ENCODE assay signal across 15 mouse cellular contexts in genomic region chr13:45404269-45404668, GRCm38 (mm10). TPM values are rescaled to one million over a fixed set of nuclear protein-coding genes. Genes with fewer than 3 reads are reported as not detected.
DNase-seq lines count a peak whose midpoint lies in the region; ATAC-seq and TF ChIP-seq lines count a peak whose summit lies in the region.
"Had no signal": no experiment of that assay in that cellular context is flagged by ENCODE, and none has a peak within 500 bp of the region (broad histone marks: within the 10 kb centered on the region; RNA-seq: fewer than 3 reads in every experiment).

No protein-coding gene starts in this region.

- peaks cover 24% of the 10 kb centered on the region for H3K36me3 ChIP-seq in heart, embryonic 11.5 days (ENCODE audit: control insufficient read depth, insufficient read depth, low read length)
- H3K36me3 ChIP-seq in liver, embryonic 14.5 days (replicated peaks; ENCODE audit: control insufficient read depth, insufficient read depth, low read depth): peaks cover 47% of the 10 kb centered on the region
- peaks cover 3% of the 10 kb centered on the region; the same call in 1 of the 2 replicates for H3K36me3 ChIP-seq in hindbrain, embryonic 11.5 days (ENCODE audit: control insufficient read depth, insufficient read depth, low read length)
- H3K36me3 ChIP-seq in kidney, embryonic 14.5 days (ENCODE audit: control insufficient read depth, insufficient read depth, low read length): peaks cover 49% of the 10 kb centered on the region

- H3K4me3 ChIP-seq in heart, embryonic 11.5 days (ENCODE audit: low read depth, low read length): no peak overlapping the region
- peak overlapping the region; percentile 8 to 17; a peak in 1 of 4 replicates for H3K4me3 ChIP-seq in liver, embryonic 14.5 days (ENCODE audit: insufficient read depth in 1 of 2, low read depth in 2 of 2, low read length in 2 of 2)
- H3K4me3 ChIP-seq in hindbrain, embryonic 11.5 days (ENCODE audit: low read depth, low read length): no peak overlapping the region
- no peak overlapping the region for H3K4me3 ChIP-seq in kidney, embryonic 14.5 days (ENCODE audit: low read length)
- H3K4me3 ChIP-seq: forebrain, embryonic 13.5 days; hindbrain, embryonic 15.5 days; kidney, embryonic 15.5 days; limb, embryonic 13.5 days; midbrain, embryonic 13.5 days had no signal

- H3K4me2 ChIP-seq in heart, embryonic 11.5 days: no peak overlapping the region
- H3K4me2 ChIP-seq in liver, embryonic 14.5 days (ENCODE audit: low read depth): peak overlapping the region; percentile 63
- H3K4me2 ChIP-seq in hindbrain, embryonic 11.5 days (replicated peaks; ENCODE audit: low read depth, low read length): no peak overlapping the region
- no peak overlapping the region for H3K4me2 ChIP-seq in kidney, embryonic 14.5 days (replicated peaks; ENCODE audit: low read depth, low read length)
- H3K4me2 ChIP-seq: forebrain, embryonic 13.5 days; hindbrain, embryonic 15.5 days; kidney, embryonic 15.5 days; limb, embryonic 13.5 days; midbrain, embryonic 13.5 days had no signal

- H3K4me1 ChIP-seq in heart, embryonic 11.5 days (ENCODE audit: control insufficient read depth, insufficient read depth, low read length): peaks cover 11% of the 10 kb centered on the region
- peaks cover 55 to 66% of the 10 kb centered on the region in 2 experiments for H3K4me1 ChIP-seq in liver, embryonic 14.5 days (replicated peaks; ENCODE audit: control insufficient read depth in 2 of 2, insufficient read depth in 2 of 2, low read length in 1 of 2)
- H3K4me1 ChIP-seq in hindbrain, embryonic 11.5 days (replicated peaks; ENCODE audit: control insufficient read depth, insufficient read depth, low read length): no peaks in the 10 kb centered on the region
- peaks cover 11% of the 10 kb centered on the region; the same call in 1 of the 2 replicates for H3K4me1 ChIP-seq in kidney, embryonic 14.5 days (ENCODE audit: control insufficient read depth, insufficient read depth, low read length)
- H3K4me1 ChIP-seq: forebrain, embryonic 13.5 days; hindbrain, embryonic 15.5 days; midbrain, embryonic 13.5 days had no signal

- TF ChIP-seq CTCF in liver, embryonic 14.5 days (IDR thresholded peaks at IDR 0.05; ENCODE audit: low read depth): no peak

- H3K9ac ChIP-seq in heart, embryonic 11.5 days (ENCODE audit: low read depth, low read length): no peak overlapping the region
- peak overlapping the region; percentile 59 for H3K9ac ChIP-seq in liver, embryonic 14.5 days (replicated peaks)
- no peak overlapping the region for H3K9ac ChIP-seq in hindbrain, embryonic 11.5 days (ENCODE audit: low read depth, low read length)
- no peak overlapping the region for H3K9ac ChIP-seq in kidney, embryonic 14.5 days (ENCODE audit: low read depth, low read length)
- H3K9ac ChIP-seq: forebrain, embryonic 13.5 days; hindbrain, embryonic 15.5 days; kidney, embryonic 15.5 days; limb, embryonic 13.5 days; midbrain, embryonic 13.5 days had no signal

- no peak for DNase-seq in heart, postnatal 4 days
- peak; percentile 84 to 86 (median 84) for DNase-seq in liver, embryonic 14.5 days (ENCODE audit: low read depth in 3 of 3, low spot score in 3 of 3)
- peak; percentile 66 for DNase-seq in lung, postnatal 25 days (ENCODE audit: low spot score)
- no peak for DNase-seq in thymus, adult 18-20 months
- no peak for DNase-seq in hindbrain, embryonic 11.5 days (ENCODE audit: low spot score)
- DNase-seq: cerebellum, adult 8-10 months; thymus, postnatal 14 days had no signal

- ATAC-seq in heart, embryonic 11.5 days (replicated peaks; ENCODE audit: insufficient number of reproducible peaks, low FRiP score, low TSS enrichment): peak; percentile 64
- ATAC-seq in erythroblast, adult 5-6 weeks (replicated peaks; ENCODE audit: low FRiP score, poor library complexity, severe bottlenecking): peak; percentile 88
- peak; percentile 88 for ATAC-seq in liver, embryonic 14.5 days (ENCODE audit: insufficient read depth)
- ATAC-seq in hindbrain, embryonic 11.5 days (ENCODE audit: low FRiP score): no peak
- no peak for ATAC-seq in kidney, embryonic 14.5 days (ENCODE audit: low FRiP score, low TSS enrichment)
- ATAC-seq: forebrain, embryonic 13.5 days; midbrain, embryonic 13.5 days had no signal

- TF ChIP-seq EP300 in liver, embryonic 14.5 days (IDR thresholded peaks at IDR 0.05; ENCODE audit: low read depth): peak; percentile 98

- no peaks in the 10 kb centered on the region for H3K9me3 ChIP-seq in heart, embryonic 11.5 days (replicated peaks; ENCODE audit: control insufficient read depth, low read length)
- no peaks in the 10 kb centered on the region for H3K9me3 ChIP-seq in liver, embryonic 14.5 days (ENCODE audit: control insufficient read depth, low read length)
- H3K9me3 ChIP-seq in hindbrain, embryonic 11.5 days (ENCODE audit: control insufficient read depth, low read length): no peaks in the 10 kb centered on the region
- no peaks in the 10 kb centered on the region for H3K9me3 ChIP-seq in kidney, embryonic 14.5 days (ENCODE audit: control insufficient read depth, low read length)
- H3K9me3 ChIP-seq: forebrain, embryonic 13.5 days; hindbrain, embryonic 15.5 days; kidney, embryonic 15.5 days; limb, embryonic 13.5 days; midbrain, embryonic 13.5 days had no signal

- no peaks in the 10 kb centered on the region for H3K27me3 ChIP-seq in heart, embryonic 11.5 days (ENCODE audit: control insufficient read depth, insufficient read depth, low read length)
- H3K27me3 ChIP-seq in liver, embryonic 14.5 days (ENCODE audit: control insufficient read depth, insufficient read depth, low read length): no peaks in the 10 kb centered on the region
- H3K27me3 ChIP-seq in hindbrain, embryonic 11.5 days (ENCODE audit: control insufficient read depth, insufficient read depth, low read length): no peaks in the 10 kb centered on the region
- H3K27me3 ChIP-seq in kidney, embryonic 14.5 days (ENCODE audit: control insufficient read depth, insufficient read depth, low read length): no peaks in the 10 kb centered on the region
- H3K27me3 ChIP-seq: forebrain, embryonic 13.5 days; hindbrain, embryonic 15.5 days; kidney, embryonic 15.5 days; limb, embryonic 13.5 days; midbrain, embryonic 13.5 days had no signal

- H3K27ac ChIP-seq in heart, embryonic 11.5 days (ENCODE audit: low read depth, low read length): peak overlapping the region; percentile 68
- peak overlapping the region; percentile 92 for H3K27ac ChIP-seq in liver, embryonic 14.5 days
- H3K27ac ChIP-seq in hindbrain, embryonic 11.5 days (ENCODE audit: low read depth, low read length): no peak overlapping the region
- no peak overlapping the region for H3K27ac ChIP-seq in kidney, embryonic 14.5 days (ENCODE audit: low read depth, low read length)
- H3K27ac ChIP-seq: forebrain, embryonic 13.5 days; hindbrain, embryonic 15.5 days; kidney, embryonic 15.5 days; limb, embryonic 13.5 days; midbrain, embryonic 13.5 days had no signal

- 77% methylated on average over 6 of the region's 6 CpGs for WGBS in heart, embryonic 11.5 days (ENCODE audit: insufficient replicate concordance)
- 17% methylated on average over 6 of the region's 6 CpGs for WGBS in liver, embryonic 14.5 days (ENCODE audit: insufficient replicate concordance)
- WGBS in hindbrain, embryonic 11.5 days: 90% methylated on average over 6 of the region's 6 CpGs
- 90% methylated on average over 6 of the region's 6 CpGs for WGBS in kidney, embryonic 14.5 days

RNA-seq across cellular contexts. Expression of gene Mylip, which starts 14.7 kb away (rescaled TPM):
- polyA plus RNA-seq in heart, embryonic 11.5 days (2014; fragmentation: Nextera tagmentation; extraction: Ambion mirVana): 4.5 and 4.9 TPM in 2 replicates
- total RNA-seq in heart, postnatal 4 days (2021): 1 to 10 TPM; 5.3 to 6.8 TPM
- total RNA-seq in erythroblast, adult 5-6 weeks (2015; ENCODE audit: low replicate concordance): 54.2 and 75.7 TPM in 2 replicates
- total RNA-seq in erythroblast, adult 5-6 weeks (2017; ENCODE audit: low replicate concordance): 74.8 and 85.5 TPM in 2 replicates
- polyA plus RNA-seq in liver, embryonic 14.5 days (2012; rRNA removed): 6.6 and 8.2 TPM in 2 replicates
- polyA plus RNA-seq in liver, embryonic 14.5 days (2014; fragmentation: Nextera tagmentation; extraction: Ambion mirVana): 3.2 and 3.3 TPM in 2 replicates
- 6.0 and 7.8 TPM in 2 replicates for polyA plus RNA-seq in hindbrain, embryonic 11.5 days (2014; fragmentation: Nextera tagmentation; extraction: Ambion mirVana)
- 7.7 and 11.3 TPM in 2 replicates for polyA plus RNA-seq in kidney, embryonic 14.5 days (2014; fragmentation: Nextera tagmentation; extraction: Ambion mirVana)

Comparison
In these comparisons a context has a peak if more than half of its experiments do, and no peak if none do; other contexts are left out.
1. ATAC-seq: peak in heart, embryonic 11.5 days (single experiment), erythroblast, adult 5-6 weeks (single experiment) and liver, embryonic 14.5 days (single experiment); none in hindbrain, embryonic 11.5 days (single experiment) and kidney, embryonic 14.5 days (single experiment).
2. H3K27ac ChIP-seq: peak in heart, embryonic 11.5 days (single experiment) and liver, embryonic 14.5 days (single experiment); none in hindbrain, embryonic 11.5 days (single experiment) and kidney, embryonic 14.5 days (single experiment).
3. H3K4me3 ChIP-seq: peak in liver, embryonic 14.5 days (2 of 2); none in heart, embryonic 11.5 days (single experiment), hindbrain, embryonic 11.5 days (single experiment) and kidney, embryonic 14.5 days (single experiment).
4. DNase-seq: peak in liver, embryonic 14.5 days (3 of 3) and lung, postnatal 25 days (single experiment); none in heart, postnatal 4 days (single experiment), thymus, adult 18-20 months (0 of 2) and hindbrain, embryonic 11.5 days (single experiment).